Mouse (Mus musculus) stomach, postnatal 0 days (tissue): ENCODE measurements at regions not wholly inside any gene's neighbourhood (a gene's known extent, or its start where the extent isn't known, plus 50 kb on each side); places are given as distances from the start of the nearest gene placed in this dataset.

Source experiments
- ATAC-seq: fragments of 200-750 bp; cut with Nextera tagmentation; 2 replicates; pipeline ENCODE4 v1.8.0; 2017; ENCODE audit not compliant: low FRiP score, low TSS enrichment
- DNase-seq: peaks from one replicate; pipeline ENCODE4 v3.0.0-alpha.2; 2016; ENCODE audit warnings: low spot score
- H3K27ac ChIP-seq: fragments of 300-500 bp; sonication (generic); replicated peaks from 2 replicates; pipeline ENCODE4 v1.5.1; 2014; ENCODE audit warnings: mild to moderate bottlenecking, control low read depth
- H3K27me3 ChIP-seq: fragments of 300-500 bp; sonication (generic); 2 replicates; pipeline ENCODE4 v1.6.1; 2014; ENCODE audit warnings: low read length; ENCODE audit not compliant: control insufficient read depth, insufficient read depth
- H3K36me3 ChIP-seq: fragments of 300-500 bp; sonication (generic); 2 replicates; pipeline ENCODE4 v1.6.1; 2014; ENCODE audit warnings: low read length, mixed read lengths; ENCODE audit not compliant: control insufficient read depth, insufficient read depth
- H3K4me1 ChIP-seq: fragments of 300-500 bp; sonication (generic); replicated peaks from 2 replicates; pipeline ENCODE4 v1.6.1; 2014; ENCODE audit warnings: antibody characterized with exemption; ENCODE audit not compliant: control insufficient read depth, insufficient read depth
- H3K4me2 ChIP-seq: fragments of 300-500 bp; sonication (generic); replicated peaks from 2 replicates; pipeline ENCODE4 v1.6.1; 2014; ENCODE audit warnings: low read depth, mild to moderate bottlenecking, control low read depth, moderate library complexity
- H3K4me3 ChIP-seq: fragments of 300-500 bp; sonication (generic); 2 replicates; pipeline ENCODE4 v1.5.1; 2014; ENCODE audit warnings: low read depth, low read length, control low read depth
- H3K9ac ChIP-seq: fragments of 300-500 bp; sonication (generic); 2 replicates; pipeline ENCODE4 v1.6.1; 2014; ENCODE audit warnings: mild to moderate bottlenecking, low read length, control low read depth, mixed read lengths
- H3K9me3 ChIP-seq: fragments of 300-500 bp; sonication (generic); 2 replicates; pipeline ENCODE4 v1.6.1; 2016; ENCODE audit warnings: low read length; ENCODE audit not compliant: control insufficient read depth
- CTCF ChIP-seq: IDR thresholded peaks from 2 replicates; pipeline ENCODE4 v1.5.1; 2016; ENCODE audit warnings: antibody characterized with exemption, low read depth, mild to moderate bottlenecking, moderate library complexity
- EP300 ChIP-seq: optimal IDR thresholded peaks from 2 replicates; pipeline ENCODE3; 2016; ENCODE audit warnings: antibody characterized with exemption
- WGBS: fragments of 180-500 bp; shearing (Covaris S2); extraction: QIAGEN DNeasy Blood & Tissue Kit; methylation state at CpG from one replicate; pipeline ENCODE4 v1.1.7; 2014; 5-methylcytosine and 5-hydroxymethylcytosine counted together

DNA sequence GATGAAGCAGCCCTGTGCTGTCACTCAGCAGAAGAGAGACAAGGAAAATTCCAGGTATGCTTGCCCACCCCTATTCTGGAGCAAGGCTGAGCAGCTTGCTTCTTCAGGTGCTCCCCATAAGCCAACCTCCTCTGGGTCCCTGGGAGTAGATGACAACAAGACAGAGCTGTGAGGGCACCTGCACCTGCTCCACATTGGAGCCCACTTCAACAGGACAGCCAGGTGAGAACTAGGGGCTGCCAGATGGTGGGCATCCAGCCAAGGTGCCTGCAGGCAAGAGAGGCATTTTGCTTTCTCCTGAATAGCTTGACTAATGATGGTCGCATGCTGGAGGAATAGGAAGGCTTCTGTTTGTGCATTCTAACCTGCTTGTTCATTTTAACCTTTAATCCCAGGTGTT, 61.1 kb upstream of the Kcnmb2 start:
- TF ChIP-seq CTCF (no peak), EP300 (no peak)
- no peak for ATAC-seq
- no peaks in the 10 kb centered on the region for H3K9me3 ChIP-seq

DNA sequence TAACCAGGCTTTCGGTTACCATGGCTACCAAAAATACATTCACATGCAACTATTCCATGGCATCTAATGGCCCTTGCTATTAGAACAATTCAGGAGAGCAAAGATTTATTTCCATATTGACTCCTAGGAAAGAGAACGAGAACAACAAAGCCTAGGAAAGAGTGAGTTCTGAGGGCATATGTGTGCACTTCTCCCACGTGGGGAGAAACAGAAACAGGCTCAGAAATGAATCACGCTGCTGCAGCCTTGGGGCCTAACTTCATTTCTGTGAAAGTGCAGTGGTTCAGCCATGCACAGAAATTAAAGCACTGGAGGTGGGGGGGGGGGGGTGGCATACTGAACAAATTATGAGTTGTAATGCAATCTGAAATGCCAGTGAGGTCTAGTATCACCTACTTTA, 55.2 kb upstream of the Kcnmb2 start:
- ATAC-seq (no peak), DNase-seq (no peak)
- Histone ChIP-seq H3K4me1 (no peaks in the 10 kb centered on the region), H3K4me3 (no peak overlapping the region), H3K36me3 (no peaks in the 10 kb centered on the region), H3K4me2 (no peak overlapping the region), H3K9me3 (no peaks in the 10 kb centered on the region), H3K27ac (no peak overlapping the region), H3K9ac (no peak overlapping the region), H3K27me3 (no peaks in the 10 kb centered on the region)
- TF ChIP-seq EP300: no peak
- no peak for TF ChIP-seq CTCF
- 84% methylated on average over 4 of the region's 4 CpGs for WGBS

More for the DNA sequence above, 61.1 kb upstream of the Kcnmb2 start:
- 82% methylated on average over 1 of the region's 1 CpGs for WGBS
- H3K27me3 ChIP-seq: no peaks in the 10 kb centered on the region
- no peak overlapping the region for H3K27ac ChIP-seq
- no peak overlapping the region for H3K4me2 ChIP-seq
- no peak overlapping the region for H3K4me3 ChIP-seq
- no peaks in the 10 kb centered on the region for H3K4me1 ChIP-seq
- no peak overlapping the region for H3K9ac ChIP-seq
- no peaks in the 10 kb centered on the region for H3K36me3 ChIP-seq
- no peak for DNase-seq
